Mouse (Mus musculus): ENCODE results near the gene Nup205.

- no peak for TF ChIP-seq CTCF (conservative IDR thresholded peaks at IDR 0.05; ENCODE audit: low read length)
- no peak for TF ChIP-seq POU5F1 (IDR thresholded peaks at IDR 0.05; ENCODE audit: borderline replicate concordance, low read length)
Measured at GRCm38 (mm10) chr6:35225696-35226095, 48.5 kb downstream of the Nup205 start.

All from E14TG2a.4 (cell line).